Mouse (Mus musculus): ENCODE measurements at regions not wholly inside any gene's neighbourhood (a gene's known extent, or its start where the extent isn't known, plus 50 kb on each side); places are given as distances from the start of the nearest gene placed in this dataset.
A peak's percentile ranks its signal among the peaks of the same experiment; 100 is the strongest.

GRCm38 (mm10) chr10:29921658-29922057 is 278.7 kb downstream of the Cenpw start:
- intact Hi-C loops (cut with DNase I): no loop called here

GRCm38 (mm10) chr10:29897780-29898363 is 302.5 kb downstream of the Cenpw start:
- intact Hi-C loops (cut with DNase I): no loop called here
- DNase-seq: no peak

More at GRCm38 (mm10) chr10:29921658-29922057, 278.7 kb downstream of the Cenpw start:
- no peak for DNase-seq

DNA sequence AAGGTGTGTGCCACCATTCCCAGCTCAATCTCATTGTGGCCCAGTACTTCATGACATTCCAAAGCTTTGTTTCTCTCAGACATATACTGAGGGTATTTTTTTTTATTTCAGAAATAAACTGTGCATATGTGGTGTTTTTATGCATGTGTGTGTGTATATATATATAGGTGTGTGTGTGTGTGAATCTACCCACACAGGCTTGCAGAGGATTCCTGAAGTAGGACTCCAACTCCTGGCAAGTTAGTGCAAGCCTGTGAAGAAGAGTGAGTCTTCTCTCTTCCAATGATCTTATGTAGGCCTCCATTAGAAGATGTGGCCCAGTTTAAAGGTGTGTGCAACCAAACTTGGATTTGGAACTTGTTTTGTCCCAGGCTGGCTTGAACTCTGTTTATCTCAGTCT is 328.9 kb upstream of the Rspo3 start:
- DNase-seq: no peak
- intact Hi-C loops (cut with DNase I): no loop called here

DNA sequence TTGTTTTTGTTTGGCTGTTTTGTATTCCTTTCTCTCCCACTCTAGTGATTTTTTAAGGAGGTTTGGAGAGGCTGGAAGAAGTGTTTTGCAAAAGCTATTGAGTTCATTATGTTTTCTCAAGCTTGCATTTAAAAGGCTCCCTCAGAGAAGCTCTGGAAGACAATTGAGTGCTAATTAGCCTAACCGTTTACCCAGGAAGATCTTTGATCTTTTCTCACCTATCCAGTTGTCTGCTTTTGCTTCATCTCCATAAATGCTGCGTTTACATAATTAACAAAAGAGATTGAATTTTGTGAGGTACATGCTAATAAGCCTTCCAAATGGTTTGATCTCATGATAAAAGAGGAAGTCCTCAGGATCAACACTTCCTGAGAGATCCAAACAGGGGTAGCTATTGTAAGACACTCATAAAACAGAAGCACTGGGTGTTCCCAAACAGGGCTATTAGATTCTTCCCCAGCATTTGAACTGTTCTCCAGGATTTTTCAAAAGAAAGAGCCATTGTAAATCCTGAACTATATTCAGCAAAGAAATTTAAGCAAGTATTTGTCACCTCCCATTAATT is 320.2 kb upstream of the Rspo3 start:
- intact Hi-C loops (cut with DNase I): no loop called here

GRCm38 (mm10) chr10:29852516-29852915 is 316.8 kb upstream of the Rspo3 start:
- intact Hi-C loops (cut with DNase I): no loop called here
- DNase-seq: no peak

More for the DNA sequence above, 320.2 kb upstream of the Rspo3 start:
- DNase-seq: no peak

- no peak for DNase-seq
- intact Hi-C loops (cut with DNase I): no loop called here
Measured at GRCm38 (mm10) chr10:29824939-29825658, 289.4 kb upstream of the Rspo3 start.

GRCm38 (mm10) chr10:29824413-29824812 is 288.7 kb upstream of the Rspo3 start:
- no peak for DNase-seq
- intact Hi-C loops (cut with DNase I): no loop called here

GRCm38 (mm10) chr10:29823177-29823576 is 287.5 kb upstream of the Rspo3 start:
- intact Hi-C loops (cut with DNase I): no loop called here
- DNase-seq: no peak

- DNase-seq: peak; percentile 21 to 49
- intact Hi-C loops (cut with DNase I): loop anchor here (2.0 kb wide), 1 partner anchor 269 kb away; the partner anchor contains the start of gene Rspo3
Measured at GRCm38 (mm10) chr10:29803915-29804545, 268.4 kb upstream of the Rspo3 start.

- intact Hi-C loops (cut with DNase I): no loop called here
Measured at GRCm38 (mm10) chr10:29802637-29803036, 267.0 kb upstream of the Rspo3 start.

DNA sequence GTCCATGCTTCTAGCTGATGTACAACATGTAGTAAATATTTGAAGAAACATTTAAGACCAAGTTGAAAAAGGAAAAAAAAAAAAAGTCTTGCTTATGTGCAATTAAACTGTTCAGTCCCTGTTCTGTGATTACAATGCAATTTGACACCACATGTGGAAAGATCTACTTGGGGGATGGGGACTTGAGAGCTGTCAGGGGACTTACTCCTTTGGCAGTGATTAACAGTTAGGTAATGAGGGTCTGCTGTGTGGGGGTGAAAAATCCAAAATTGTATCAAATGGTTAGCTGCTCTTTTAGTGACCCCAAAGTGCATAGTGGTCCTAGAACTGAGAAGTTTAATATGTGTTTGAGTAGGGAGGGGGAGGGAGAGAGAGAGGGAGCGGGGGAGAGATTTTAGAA is 259.0 kb upstream of the Rspo3 start:
- no peak for DNase-seq

More at GRCm38 (mm10) chr10:29802637-29803036, 267.0 kb upstream of the Rspo3 start:
- DNase-seq: no peak

DNA sequence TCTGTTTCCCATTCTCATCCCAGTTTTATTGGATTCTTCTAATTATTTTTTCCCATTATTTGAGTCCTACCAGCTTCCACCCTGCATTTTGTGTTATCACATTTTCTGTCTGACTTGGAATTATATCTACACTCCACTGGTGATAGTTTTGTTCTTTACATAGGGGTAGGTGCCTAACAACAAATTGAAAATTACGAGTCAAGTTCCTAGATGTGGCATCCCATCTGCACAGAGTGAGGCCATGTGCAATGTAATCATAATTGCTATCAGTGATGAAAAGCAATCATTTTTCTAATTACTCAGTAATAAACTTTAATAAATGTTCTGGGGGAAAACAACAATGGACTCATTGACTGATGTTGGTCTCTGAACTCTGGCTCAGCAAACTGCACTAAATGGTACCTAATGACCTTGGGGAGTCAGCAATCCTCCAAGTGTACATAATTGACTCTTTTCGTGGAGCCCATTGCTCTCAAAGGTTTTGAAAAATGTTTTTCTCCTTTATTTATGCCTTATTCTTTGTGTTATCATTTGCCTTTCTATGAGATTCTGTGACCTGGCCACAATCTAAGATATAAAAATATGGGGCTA is 250.6 kb upstream of the Rspo3 start:
- DNase-seq: no peak
- intact Hi-C loops (cut with DNase I): no loop called here

More for the DNA sequence above, 259.0 kb upstream of the Rspo3 start:
- intact Hi-C loops (cut with DNase I): no loop called here

- intact Hi-C loops (cut with DNase I): no loop called here
- no peak for DNase-seq
Measured at GRCm38 (mm10) chr10:29736677-29737076, 201.0 kb upstream of the Rspo3 start.

DNA sequence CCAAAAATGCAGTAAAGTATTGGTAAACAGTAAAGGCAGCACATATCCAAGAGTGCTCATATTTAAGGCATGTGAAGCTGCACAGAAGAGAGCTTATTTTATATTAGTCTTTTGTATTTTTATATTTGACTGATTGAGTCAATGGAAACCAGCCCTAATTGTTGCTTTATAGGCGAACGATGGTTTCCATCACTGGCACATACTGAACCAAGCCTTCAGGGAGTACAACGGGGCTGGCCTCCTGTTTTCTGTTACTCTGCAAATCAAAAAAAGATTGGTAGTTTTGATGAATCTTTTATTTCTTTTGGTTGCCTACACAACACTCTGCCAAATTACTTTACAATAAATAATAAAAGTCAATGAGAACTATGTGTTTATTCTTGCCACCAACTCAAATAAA is 189.7 kb upstream of the Rspo3 start:
- intact Hi-C loops (cut with DNase I): no loop called here
- DNase-seq: no peak

DNA sequence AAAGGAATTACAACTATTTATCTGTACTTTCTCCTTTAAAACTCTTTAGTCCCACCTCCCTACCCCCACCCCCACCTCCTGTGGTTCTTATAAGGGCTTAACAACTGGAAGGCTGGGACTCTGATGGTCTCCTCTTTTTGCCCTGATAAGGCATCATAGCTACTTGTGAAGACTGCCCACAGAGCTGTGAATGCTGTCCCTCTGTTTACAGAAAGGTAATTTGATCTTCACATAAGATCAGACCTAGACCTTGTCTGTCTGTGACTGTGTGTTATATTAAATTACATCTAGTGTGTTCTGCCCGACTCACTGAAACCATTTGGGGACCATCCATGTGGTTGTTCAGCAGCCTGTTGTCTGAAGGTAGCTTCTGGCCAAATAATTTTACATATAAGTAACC is 175.3 kb upstream of the Rspo3 start:
- intact Hi-C loops (cut with DNase I): no loop called here

DNA sequence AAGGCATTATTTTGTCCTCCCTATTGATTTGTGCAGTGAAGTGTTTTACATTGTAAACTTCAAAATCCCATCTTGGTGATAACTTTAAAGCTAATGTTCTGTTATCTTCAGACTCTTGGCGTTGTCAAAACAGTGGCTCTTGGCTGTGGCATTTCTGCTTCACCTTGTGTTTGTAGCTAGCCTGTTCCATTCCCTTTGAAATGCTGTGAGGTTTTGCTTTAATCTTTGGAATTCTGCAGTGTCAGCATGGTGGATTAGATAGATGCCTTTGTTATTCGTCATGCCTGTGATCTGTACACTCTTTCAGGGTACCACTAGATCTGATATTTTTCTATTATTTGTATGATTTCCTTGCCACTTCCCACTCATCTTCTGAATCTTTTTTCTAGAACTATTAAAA is 173.0 kb upstream of the Rspo3 start:
- intact Hi-C loops (cut with DNase I): no loop called here
- no peak for DNase-seq

More for the DNA sequence above, 175.3 kb upstream of the Rspo3 start:
- no peak for DNase-seq

- no peak for DNase-seq
- intact Hi-C loops (cut with DNase I): no loop called here
Measured at GRCm38 (mm10) chr10:29693009-29693935, 157.6 kb upstream of the Rspo3 start.

DNA sequence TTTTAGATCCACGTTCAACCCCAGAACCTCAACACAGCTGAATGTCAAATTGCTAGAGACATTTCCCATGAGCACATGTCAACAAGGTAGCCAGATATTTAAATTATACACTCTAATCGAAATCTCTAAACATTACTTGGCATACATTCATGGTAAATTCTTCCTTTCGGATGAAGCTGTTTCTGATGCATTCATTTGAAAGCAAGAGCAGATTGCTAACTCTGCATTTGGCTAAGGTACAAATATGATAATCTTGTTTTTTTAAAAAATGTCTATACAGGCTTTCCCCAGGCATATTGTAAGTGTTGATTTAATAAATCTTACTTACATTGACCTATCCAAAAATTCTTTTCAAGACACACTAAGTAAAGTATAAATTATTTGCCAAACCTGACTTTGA is 153.9 kb upstream of the Rspo3 start:
- no peak for DNase-seq
- intact Hi-C loops (cut with DNase I): no loop called here

- DNase-seq: no peak
- intact Hi-C loops (cut with DNase I): no loop called here
Measured at GRCm38 (mm10) chr10:29686982-29687381, 151.3 kb upstream of the Rspo3 start.

DNA sequence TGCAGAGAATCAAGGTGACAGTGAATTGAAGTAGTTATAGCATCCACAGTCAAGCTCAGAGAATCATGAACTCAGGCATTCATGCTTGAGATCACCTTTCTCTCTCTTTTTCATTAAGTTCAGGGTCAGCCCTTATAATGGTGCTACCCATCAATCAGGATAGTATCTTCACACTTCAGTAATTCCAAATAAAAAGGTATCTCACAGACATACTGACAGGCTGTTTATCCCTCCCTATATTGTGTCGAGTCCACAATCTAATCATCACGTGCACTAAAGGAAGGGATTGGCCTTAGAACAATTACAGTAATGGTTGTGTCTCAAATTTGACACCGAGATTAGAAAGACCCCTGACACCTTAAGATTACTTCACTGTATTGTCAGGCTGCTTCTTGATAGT is 138.7 kb upstream of the Rspo3 start:
- DNase-seq: no peak
- intact Hi-C loops (cut with DNase I): no loop called here
